Mouse (Mus musculus) kidney, adult 2 months (tissue): ENCODE results near the gene Gatd1.

Experiments used
- CTCF ChIP-seq: fragments of 200-500 bp; conservative IDR thresholded peaks from 2 replicates; pipeline ENCODE4 v1.5.1; 2011; ENCODE audit warnings: low read depth, mild to moderate bottlenecking, control low read depth, low read length, moderate library complexity, mixed read lengths; ENCODE audit not compliant: insufficient read depth, insufficient read length
- POLR2A ChIP-seq: fragments of 200-500 bp; IDR thresholded peaks from one replicate; pipeline ENCODE4 v1.6.1; 2011; ENCODE audit warnings: low read depth, low read length, control low read depth

DNA sequence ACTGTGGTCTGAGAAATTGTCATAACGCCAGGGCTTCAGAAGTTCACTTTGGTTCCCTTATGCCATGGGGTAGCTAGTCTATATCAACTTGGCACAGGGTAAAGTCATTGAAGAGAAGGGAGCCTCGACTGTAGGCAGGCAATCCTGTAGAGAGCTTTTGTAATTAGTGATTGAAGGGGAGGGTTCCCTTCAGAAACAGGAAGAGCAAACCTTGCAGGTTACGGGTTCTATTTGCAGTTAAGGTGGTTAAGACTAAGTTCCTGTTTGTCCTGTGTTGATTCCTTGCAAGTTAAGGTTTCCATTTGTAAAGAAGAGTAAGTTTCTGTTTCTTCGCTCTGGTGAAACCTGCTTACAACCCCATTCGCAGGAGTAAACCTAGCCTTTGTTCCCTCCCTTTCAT, 44.0 kb downstream of the Gatd1 start:
- no peak for TF ChIP-seq CTCF
- TF ChIP-seq POLR2A, result no peak
